18 mouse cellular contexts compared by ENCODE assay signal in the genomic region with DNA sequence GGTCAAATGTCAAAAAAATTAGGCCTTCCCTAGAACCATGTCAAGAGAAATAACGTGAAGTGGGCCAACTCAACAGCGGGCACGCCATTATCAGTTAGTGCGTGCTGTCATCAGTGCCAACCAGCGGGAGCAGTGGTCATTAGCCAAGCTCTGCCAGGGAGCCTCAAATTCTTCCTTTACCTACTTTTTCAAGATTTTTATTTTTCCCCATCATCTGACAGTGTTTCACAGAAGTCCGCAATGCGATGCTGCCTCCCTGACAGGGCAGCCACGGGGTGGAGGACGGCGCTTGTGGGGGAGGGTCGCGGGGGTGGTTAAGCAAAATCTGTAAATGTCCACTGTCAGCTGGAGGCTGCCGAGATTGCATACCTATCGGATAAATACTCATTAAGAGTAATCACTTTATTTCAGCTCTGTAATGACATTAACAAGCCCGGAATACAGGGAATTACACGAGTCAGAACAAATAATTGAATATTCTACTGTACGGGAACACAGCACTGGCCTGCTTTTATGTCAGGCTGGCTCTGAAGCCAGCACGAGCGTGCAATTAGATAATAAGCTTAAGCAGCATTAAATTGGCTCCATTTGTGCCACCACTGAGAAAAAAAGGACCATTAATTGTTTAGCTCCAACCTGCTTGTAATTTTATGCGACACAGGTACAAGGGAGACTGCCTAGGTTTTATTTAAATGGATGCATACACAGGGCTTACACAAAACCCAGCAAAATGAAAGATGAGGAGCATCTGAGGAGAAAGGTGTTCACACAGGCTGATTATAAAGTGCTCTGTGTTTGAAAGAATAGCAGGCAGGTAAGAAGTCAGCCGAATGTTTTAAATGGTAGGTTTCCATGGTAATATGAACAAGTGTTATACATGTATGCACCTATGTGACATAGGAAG.
A peak's percentile ranks its signal among the peaks of the same experiment; 100 is the strongest.
DNase-seq lines count a peak whose midpoint lies in the region; ATAC-seq lines count a peak whose summit lies in the region.
"Had no signal": no experiment of that assay in that cellular context is flagged by ENCODE, and none has a peak within 500 bp of the region (broad histone marks: within the 10 kb centered on the region; RNA-seq: fewer than 3 reads in every experiment).

No protein-coding gene starts in this region.

- peak; percentile 46; the same call in 1 of the 2 replicates for ATAC-seq in forebrain, embryonic 12.5 days (ENCODE audit: low FRiP score)
- ATAC-seq in forebrain, embryonic 11.5 days (replicated peaks; ENCODE audit: low FRiP score): no peak
- ATAC-seq in neural tube, embryonic 13.5 days (ENCODE audit: low read depth): no peak; the same call in 1 of the 2 replicates
- peak; percentile 58; the same call in 1 of the 2 replicates for ATAC-seq in midbrain, embryonic 14.5 days (ENCODE audit: low FRiP score, low TSS enrichment)

- WGBS in forebrain, embryonic 12.5 days: 63% methylated on average over 21 of the region's 21 CpGs
- 76% methylated on average over 21 of the region's 21 CpGs for WGBS in forebrain, embryonic 11.5 days
- whole genome bisulfite sequencing in neural tube, embryonic 13.5 days: 71% methylated on average over 21 of the region's 21 CpGs
- 42% methylated on average over 21 of the region's 21 CpGs for WGBS in midbrain, embryonic 14.5 days

- H3K4me1 ChIP-seq in forebrain, embryonic 12.5 days: peaks cover 13% of the 10 kb centered on the region
- H3K4me1 ChIP-seq in forebrain, embryonic 11.5 days (replicated peaks; ENCODE audit: control insufficient read depth, insufficient read depth, low read length): no peaks in the 10 kb centered on the region
- peaks cover 11% of the 10 kb centered on the region; the same call in 1 of the 2 replicates for H3K4me1 ChIP-seq in neural tube, embryonic 13.5 days (replicated peaks)
- peaks cover 11% of the 10 kb centered on the region for H3K4me1 ChIP-seq in midbrain, embryonic 14.5 days (ENCODE audit: control insufficient read depth, insufficient read depth, low read length)
- H3K4me1 ChIP-seq: liver, embryonic 15.5 days had no signal

- H3K9ac ChIP-seq in forebrain, embryonic 12.5 days: no peak overlapping the region
- H3K9ac ChIP-seq in forebrain, embryonic 11.5 days (ENCODE audit: low read length): no peak overlapping the region
- no peak overlapping the region for H3K9ac ChIP-seq in neural tube, embryonic 13.5 days
- H3K9ac ChIP-seq in midbrain, embryonic 14.5 days (replicated peaks; ENCODE audit: low read length): no peak overlapping the region
- H3K9ac ChIP-seq: embryonic facial prominence, embryonic 13.5 days; liver, embryonic 15.5 days had no signal

- no peaks in the 10 kb centered on the region for H3K36me3 ChIP-seq in forebrain, embryonic 12.5 days (replicated peaks)
- no peaks in the 10 kb centered on the region for H3K36me3 ChIP-seq in forebrain, embryonic 11.5 days (ENCODE audit: control insufficient read depth, insufficient read depth, low read length)
- no peaks in the 10 kb centered on the region for H3K36me3 ChIP-seq in neural tube, embryonic 13.5 days
- no peaks in the 10 kb centered on the region for H3K36me3 ChIP-seq in midbrain, embryonic 14.5 days (ENCODE audit: control insufficient read depth, insufficient read depth, low read length)
- H3K36me3 ChIP-seq: embryonic facial prominence, embryonic 13.5 days; liver, embryonic 15.5 days had no signal

- peak overlapping the region; percentile 2; the same call in 1 of the 2 replicates for H3K4me2 ChIP-seq in forebrain, embryonic 12.5 days
- H3K4me2 ChIP-seq in forebrain, embryonic 11.5 days (ENCODE audit: low read depth, low read length, severe bottlenecking): no peak overlapping the region
- no peak overlapping the region for H3K4me2 ChIP-seq in neural tube, embryonic 13.5 days
- H3K4me2 ChIP-seq in midbrain, embryonic 14.5 days (ENCODE audit: low read length): peak overlapping the region; percentile 25
- H3K4me2 ChIP-seq: embryonic facial prominence, embryonic 13.5 days; liver, embryonic 15.5 days had no signal

- H3K4me3 ChIP-seq in forebrain, embryonic 12.5 days (replicated peaks): no peak overlapping the region
- H3K4me3 ChIP-seq in forebrain, embryonic 11.5 days (ENCODE audit: low read depth, low read length): no peak overlapping the region
- H3K4me3 ChIP-seq in neural tube, embryonic 13.5 days: no peak overlapping the region
- H3K4me3 ChIP-seq in midbrain, embryonic 14.5 days (replicated peaks; ENCODE audit: low read depth, low read length): no peak overlapping the region
- H3K4me3 ChIP-seq: embryonic facial prominence, embryonic 13.5 days; gastrocnemius, adult 2 months; heart, adult 2 months; liver, embryonic 15.5 days had no signal

- H3K27me3 ChIP-seq in forebrain, embryonic 12.5 days: no peaks in the 10 kb centered on the region; the same call in none of the 2 replicates
- no peaks in the 10 kb centered on the region for H3K27me3 ChIP-seq in forebrain, embryonic 11.5 days (ENCODE audit: control insufficient read depth, insufficient read depth, low read length)
- no peaks in the 10 kb centered on the region for H3K27me3 ChIP-seq in neural tube, embryonic 13.5 days
- no peaks in the 10 kb centered on the region for H3K27me3 ChIP-seq in midbrain, embryonic 14.5 days (ENCODE audit: control insufficient read depth, insufficient read depth, low read length)
- H3K27me3 ChIP-seq: liver, embryonic 15.5 days had no signal

- no peaks in the 10 kb centered on the region for H3K9me3 ChIP-seq in forebrain, embryonic 12.5 days
- no peaks in the 10 kb centered on the region for H3K9me3 ChIP-seq in forebrain, embryonic 11.5 days (ENCODE audit: control insufficient read depth, low read length)
- no peaks in the 10 kb centered on the region for H3K9me3 ChIP-seq in neural tube, embryonic 13.5 days
- H3K9me3 ChIP-seq in midbrain, embryonic 14.5 days (ENCODE audit: control insufficient read depth, low read length): no peaks in the 10 kb centered on the region
- H3K9me3 ChIP-seq: embryonic facial prominence, embryonic 13.5 days; liver, embryonic 15.5 days had no signal

- no peak for DNase-seq in forebrain, embryonic 11.5 days (ENCODE audit: low spot score)
- no peak for DNase-seq in neural tube, embryonic 10.5 days (ENCODE audit: extremely low spot score, low spot score)
- DNase-seq in midbrain, embryonic 14.5 days: peak; percentile 67
- DNase-seq in retina, postnatal 7 days (ENCODE audit: low read depth, low spot score): peak; percentile 9
- no peak for DNase-seq in embryo, embryonic 10 days (ENCODE audit: low spot score)
- DNase-seq in kidney, postnatal 25 days: no peak
- DNase-seq: adrenal gland, postnatal 25 days; gastrocnemius, adult 2 months; heart, adult 2 months; kidney, adult 18-20 months; kidney, postnatal 14 days; lung, postnatal 10 days; right cerebral cortex, postnatal 4 days; thymus, postnatal 4 days had no signal

- 0 out of 2 replicates have a peak overlapping the region, but pooled peaks have one; percentile 5 for H3K27ac ChIP-seq in forebrain, embryonic 12.5 days
- H3K27ac ChIP-seq in forebrain, embryonic 11.5 days (ENCODE audit: low read depth, low read length): no peak overlapping the region
- H3K27ac ChIP-seq in neural tube, embryonic 13.5 days (replicated peaks): 0 out of 2 replicates have a peak overlapping the region, but pooled peaks have one; percentile 18
- H3K27ac ChIP-seq in midbrain, embryonic 14.5 days (replicated peaks; ENCODE audit: low read depth, low read length): peak overlapping the region; percentile 66
- H3K27ac ChIP-seq: embryonic facial prominence, embryonic 13.5 days; gastrocnemius, adult 2 months; heart, adult 2 months; liver, embryonic 15.5 days had no signal

Comparison
In these comparisons a context has a peak if more than half of its experiments do, and no peak if none do; other contexts are left out.
1. ATAC-seq: peak in forebrain, embryonic 12.5 days (single experiment) and midbrain, embryonic 14.5 days (single experiment); none in forebrain, embryonic 11.5 days (single experiment) and neural tube, embryonic 13.5 days (single experiment).
2. H3K4me2 ChIP-seq: peak in forebrain, embryonic 12.5 days (single experiment) and midbrain, embryonic 14.5 days (single experiment); none in forebrain, embryonic 11.5 days (single experiment) and neural tube, embryonic 13.5 days (single experiment).
3. DNase-seq: peak in midbrain, embryonic 14.5 days (single experiment) and retina, postnatal 7 days (single experiment); none in forebrain, embryonic 11.5 days (single experiment), neural tube, embryonic 10.5 days (single experiment), embryo, embryonic 10 days (single experiment) and kidney, postnatal 25 days (0 of 2).